Mouse (Mus musculus) olfactory bulb, adult 2 months (tissue): ENCODE data around the gene Ipo9.

Experiments
- CTCF ChIP-seq: fragments of 200-500 bp; IDR thresholded peaks from 2 replicates; pipeline ENCODE4 v1.5.1; 2012; ENCODE audit warnings: low read depth, mild to moderate bottlenecking, low read length, moderate library complexity; ENCODE audit not compliant: insufficient read depth
- POLR2A ChIP-seq: fragments of 200-500 bp; IDR thresholded peaks from 2 replicates; pipeline ENCODE4 v1.6.1; 2012; ENCODE audit warnings: mild to moderate bottlenecking, low read depth, low read length, moderate library complexity; ENCODE audit not compliant: insufficient read depth

GRCm38 (mm10) chr1:135401452-135402110 lies 28.7 kb downstream of the Ipo9 start:
- no peak for TF ChIP-seq CTCF
- TF ChIP-seq POLR2A, result no peak
